Mouse (Mus musculus): ENCODE results near the gene Inf2.

Inf2 gene

DNA sequence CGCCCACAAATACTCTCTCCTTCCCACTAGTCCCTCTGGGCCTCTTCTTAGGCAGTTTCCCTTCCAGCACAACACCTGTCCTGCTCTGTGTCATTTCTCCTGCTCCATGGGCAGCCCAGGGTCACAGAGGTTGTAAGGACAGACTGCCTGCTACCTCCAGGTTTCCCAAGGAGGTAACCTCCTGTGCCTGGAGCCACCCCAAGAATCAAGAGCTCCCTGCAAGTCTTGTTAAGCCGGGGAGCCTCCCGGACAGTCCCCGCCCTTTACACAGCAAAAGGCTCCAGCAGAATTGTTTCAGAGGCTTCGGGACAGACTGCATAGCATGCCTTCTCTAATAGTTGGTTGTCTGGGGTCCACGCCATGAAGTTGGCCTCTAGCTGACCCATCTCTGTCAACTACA, 37.9 kb downstream of the Inf2 start:
- DNase-seq (ENCODE audit: low spot score in 2 of 2) = no peak

GRCm38 (mm10) chr12:112627097-112627881, 38.7 kb downstream of the Inf2 start:
- no peak for DNase-seq (ENCODE audit: low spot score in 2 of 2)

DNA sequence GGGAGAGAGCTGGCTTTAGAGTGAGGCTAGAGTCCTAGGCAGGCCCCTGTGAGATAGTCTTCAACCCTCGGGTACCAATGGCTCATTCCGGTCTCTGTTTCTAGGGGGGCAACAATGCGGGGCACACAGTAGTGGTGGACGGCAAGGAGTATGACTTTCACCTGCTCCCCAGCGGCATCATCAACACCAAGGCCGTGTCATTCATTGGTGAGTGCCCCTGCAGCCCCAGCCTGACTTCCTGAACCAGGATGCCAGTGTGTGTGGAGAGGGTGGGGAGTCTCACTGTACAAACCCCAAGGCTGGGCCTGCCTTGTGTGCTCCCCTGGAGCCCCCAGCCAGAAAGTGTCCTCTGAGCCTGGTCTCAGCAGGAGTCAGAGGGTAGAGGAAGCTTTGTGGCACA, 39.6 kb downstream of the Inf2 start:
- DNase-seq (ENCODE audit: low spot score in 2 of 2) = no peak

DNA sequence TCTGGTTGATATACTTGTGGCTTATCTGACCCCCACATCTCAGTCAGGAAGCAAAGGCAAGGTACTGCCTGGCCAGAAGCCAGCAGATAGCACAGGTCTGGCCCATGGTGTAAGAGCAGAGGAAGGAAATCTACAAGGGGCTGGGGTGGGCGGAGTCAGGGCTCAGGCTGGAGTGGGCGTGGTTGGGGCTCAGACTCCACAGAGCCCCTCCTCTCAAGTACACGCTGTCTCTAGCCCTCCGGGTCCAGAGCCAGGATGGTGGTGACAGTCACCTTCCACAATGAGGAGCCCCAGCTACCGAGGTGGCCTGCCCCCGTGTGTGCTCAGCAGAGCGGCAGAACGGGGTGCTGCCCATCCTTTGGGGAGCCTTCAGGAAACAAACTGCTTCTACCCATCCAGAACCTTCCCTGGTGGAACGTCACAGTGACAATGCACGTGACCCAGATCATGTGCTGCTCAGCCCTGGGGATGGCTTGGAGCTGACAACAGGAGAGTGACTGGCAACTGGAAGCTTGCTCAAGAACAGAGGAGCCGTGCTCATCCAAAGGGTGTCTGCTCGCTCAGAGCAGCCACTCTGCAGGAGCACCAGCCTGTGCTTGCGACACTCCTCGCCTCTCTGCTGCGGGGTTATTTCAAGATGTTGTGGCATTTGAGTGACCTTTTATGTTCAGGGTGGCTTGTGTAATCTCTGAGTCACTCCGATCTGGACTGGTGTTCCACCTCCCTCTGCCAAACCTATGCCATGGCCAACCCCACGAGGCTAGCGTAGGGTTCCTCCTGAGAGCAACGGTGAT, 40.5 kb downstream of the Inf2 start:
- DNase-seq (ENCODE audit: low spot score in 2 of 2) = peak; percentile 65 to 73

- DNase-seq (ENCODE audit: low spot score in 2 of 2) = no peak
Observed at GRCm38 (mm10) chr12:112630029-112630428, 41.4 kb downstream of the Inf2 start.

GRCm38 (mm10) chr12:112630796-112631195, 42.2 kb downstream of the Inf2 start:
- no peak for DNase-seq (ENCODE audit: low spot score in 2 of 2)

GRCm38 (mm10) chr12:112631472-112631871, 42.9 kb downstream of the Inf2 start:
- no peak for DNase-seq (ENCODE audit: low spot score in 2 of 2)

DNA sequence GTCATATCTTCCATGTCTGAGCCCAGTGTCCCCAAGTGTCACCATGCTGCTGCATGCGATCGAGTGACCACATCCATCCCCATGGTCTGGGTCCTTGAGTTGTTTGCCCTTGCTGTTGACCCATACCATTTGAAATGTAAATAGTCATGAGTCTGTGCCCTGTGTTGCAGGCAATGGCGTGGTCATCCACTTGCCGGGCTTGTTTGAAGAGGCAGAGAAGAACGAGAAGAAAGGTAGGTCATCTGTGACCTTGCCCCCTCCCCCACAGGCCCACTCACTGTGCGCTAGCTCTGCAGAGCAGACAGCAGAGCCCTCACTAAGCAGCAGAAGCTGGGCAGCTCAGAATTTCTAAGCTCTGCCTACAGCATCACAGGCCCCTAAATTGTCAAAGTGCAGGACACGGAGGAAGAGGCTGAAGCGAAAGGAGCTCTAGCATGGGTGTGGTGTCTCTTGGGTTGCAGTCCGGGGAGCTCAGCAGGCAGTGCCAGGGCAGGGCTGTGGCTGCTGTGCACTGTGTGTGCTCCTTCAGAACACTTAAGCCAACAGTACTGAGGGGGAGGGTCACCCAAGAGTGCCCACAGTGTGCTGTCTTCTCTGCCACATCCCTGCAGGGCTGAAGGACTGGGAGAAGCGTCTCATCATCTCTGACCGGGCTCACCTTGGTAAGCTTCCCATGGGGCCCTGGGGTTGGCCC, 43.6 kb downstream of the Inf2 start:
- DNase-seq (ENCODE audit: low spot score in 2 of 2) = peak; percentile 33 to 38

DNA sequence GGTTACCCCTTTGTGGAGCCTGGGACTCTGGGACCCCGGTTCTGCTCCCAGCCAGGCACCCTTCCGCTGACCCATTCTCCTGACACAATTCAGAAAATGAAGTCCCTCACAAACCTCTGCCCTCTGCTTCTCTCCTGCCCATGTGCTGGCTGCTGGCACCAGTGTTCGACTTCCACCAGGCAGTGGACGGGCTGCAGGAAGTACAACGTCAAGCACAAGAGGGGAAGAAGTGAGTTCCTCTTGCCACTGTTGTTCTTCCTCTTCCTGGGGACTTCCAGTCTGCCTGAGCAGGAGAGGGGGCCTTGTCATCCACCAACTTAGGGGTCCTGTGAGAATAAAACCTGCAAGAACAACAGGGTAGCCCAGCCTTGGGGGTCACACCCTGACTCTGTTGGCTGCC, 44.3 kb downstream of the Inf2 start:
- peak; percentile 73 to 74 for DNase-seq (ENCODE audit: low spot score in 2 of 2)

DNA sequence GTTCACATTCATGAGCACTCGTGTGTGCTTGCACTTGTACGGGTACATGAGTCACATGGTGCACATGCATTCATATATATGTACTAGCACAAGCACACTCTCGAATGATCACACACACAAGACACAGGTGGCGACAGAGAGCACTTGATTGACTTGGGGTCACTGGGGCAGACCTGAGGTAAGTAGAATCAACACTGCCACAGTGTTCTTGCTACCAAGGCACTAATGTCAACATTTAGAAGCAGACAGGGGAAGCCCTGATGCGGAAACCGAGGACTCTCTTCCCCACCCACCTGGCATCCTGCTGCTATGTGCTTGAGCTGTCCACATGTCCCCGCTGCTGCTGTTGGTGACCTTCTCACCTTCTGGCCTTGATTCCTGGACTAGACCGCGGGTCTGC, 45.1 kb downstream of the Inf2 start:
- peak; percentile 51 to 61 for DNase-seq (ENCODE audit: low spot score in 2 of 2)

GRCm38 (mm10) chr12:112639526-112639925, 50.9 kb downstream of the Inf2 start:
- DNase-seq (ENCODE audit: low spot score in 2 of 2) = no peak

- DNase-seq (ENCODE audit: low spot score in 2 of 2) = no peak
Observed at GRCm38 (mm10) chr12:112643126-112643525, 54.5 kb downstream of the Inf2 start.

- peak; percentile 99 for DNase-seq (ENCODE audit: low spot score in 2 of 2)
Observed at GRCm38 (mm10) chr12:112644180-112644854, 55.7 kb downstream of the Inf2 start, which contains the start of gene Siva1. Gene Siva1, plus strand, starts transcription at chr12:112644679.

DNA sequence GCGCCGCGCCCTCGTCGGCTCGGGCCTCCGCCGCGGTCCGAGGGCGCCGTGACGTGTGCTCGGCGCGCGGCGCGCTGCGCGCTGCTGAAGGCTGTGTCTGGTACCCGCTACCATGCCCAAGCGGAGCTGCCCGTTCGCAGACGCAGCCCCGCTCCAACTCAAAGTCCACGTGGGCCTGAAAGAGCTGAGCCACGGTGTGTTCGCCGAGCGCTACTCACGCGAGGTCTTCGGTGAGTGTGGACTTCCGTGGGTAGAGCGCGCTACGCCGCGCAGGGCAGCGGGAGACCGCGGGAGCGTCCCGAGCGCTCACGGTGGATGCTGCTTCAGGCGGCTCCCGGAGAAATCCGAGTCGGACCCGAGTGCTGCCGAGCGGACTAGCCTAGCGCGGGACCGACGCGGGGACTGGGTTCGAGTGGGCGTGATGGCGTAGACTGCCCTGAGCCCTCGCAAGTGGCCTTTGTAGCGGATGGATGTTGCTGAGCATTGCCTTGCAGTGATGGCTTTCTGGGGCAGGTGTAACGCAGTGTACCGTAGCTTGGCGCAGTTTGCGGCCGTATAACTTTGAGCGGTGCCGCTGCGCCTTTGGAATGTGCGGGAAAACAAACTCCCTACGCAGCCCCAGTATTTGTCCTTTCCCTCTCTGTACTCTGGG, 56.4 kb downstream of the Inf2 start:
- DNase-seq (ENCODE audit: low spot score in 2 of 2) = no peak

GRCm38 (mm10) chr12:112646139-112646538, 57.6 kb downstream of the Inf2 start:
- no peak for DNase-seq (ENCODE audit: low spot score in 2 of 2)

DNA sequence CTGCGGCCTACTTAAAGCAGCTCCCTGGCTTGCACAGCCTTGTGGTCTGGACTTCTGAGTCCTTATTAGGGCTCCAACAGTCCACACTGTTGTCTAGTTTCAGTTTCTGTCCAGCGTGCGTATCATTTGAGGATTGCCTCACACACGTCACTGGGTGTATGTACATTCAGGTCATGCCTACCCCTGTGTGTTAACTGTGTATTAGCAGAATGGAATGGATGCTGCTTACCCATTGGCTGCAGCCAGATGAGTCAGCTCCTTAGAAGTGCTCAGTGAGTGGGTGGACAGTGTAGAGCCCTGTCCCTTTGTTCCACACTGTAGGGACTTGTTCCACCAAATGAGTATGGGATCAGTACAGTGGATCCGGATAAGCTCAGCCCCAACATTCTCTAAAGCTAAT, 59.5 kb downstream of the Inf2 start:
- DNase-seq (ENCODE audit: low spot score in 2 of 2) = no peak

DNA sequence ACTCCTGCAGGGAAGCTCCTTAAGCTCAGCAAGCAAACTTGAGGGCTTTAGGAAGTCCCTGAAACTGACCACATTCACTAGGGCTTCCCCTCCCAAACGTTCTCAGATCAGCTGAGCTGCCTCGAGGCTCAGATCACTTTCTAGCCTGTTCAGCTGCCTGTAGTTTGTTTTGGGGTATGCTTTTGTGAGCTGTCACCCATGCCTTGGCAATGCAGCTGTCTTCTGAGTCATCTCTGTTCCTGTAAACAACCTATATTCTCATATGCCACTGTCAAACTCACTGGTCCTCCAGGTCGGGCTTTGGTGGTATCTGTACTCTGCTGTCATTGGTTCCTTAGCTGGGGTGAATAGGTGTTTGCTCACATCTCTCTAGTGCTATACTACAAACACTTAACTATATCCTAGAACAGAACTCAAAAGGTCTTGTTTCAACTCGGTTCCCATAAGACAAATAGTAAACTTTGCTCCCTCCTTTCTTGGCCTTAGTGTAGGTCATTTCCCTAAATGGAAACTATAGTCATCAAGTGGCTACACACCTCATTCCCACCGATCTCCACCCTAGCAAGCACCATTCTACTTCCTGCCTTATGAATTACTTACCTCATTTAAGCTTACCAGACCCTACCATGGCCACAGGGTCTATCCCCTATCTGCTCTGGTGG, 63.3 kb downstream of the Inf2 start:
- no peak for DNase-seq (ENCODE audit: low spot score in 2 of 2)

DNA sequence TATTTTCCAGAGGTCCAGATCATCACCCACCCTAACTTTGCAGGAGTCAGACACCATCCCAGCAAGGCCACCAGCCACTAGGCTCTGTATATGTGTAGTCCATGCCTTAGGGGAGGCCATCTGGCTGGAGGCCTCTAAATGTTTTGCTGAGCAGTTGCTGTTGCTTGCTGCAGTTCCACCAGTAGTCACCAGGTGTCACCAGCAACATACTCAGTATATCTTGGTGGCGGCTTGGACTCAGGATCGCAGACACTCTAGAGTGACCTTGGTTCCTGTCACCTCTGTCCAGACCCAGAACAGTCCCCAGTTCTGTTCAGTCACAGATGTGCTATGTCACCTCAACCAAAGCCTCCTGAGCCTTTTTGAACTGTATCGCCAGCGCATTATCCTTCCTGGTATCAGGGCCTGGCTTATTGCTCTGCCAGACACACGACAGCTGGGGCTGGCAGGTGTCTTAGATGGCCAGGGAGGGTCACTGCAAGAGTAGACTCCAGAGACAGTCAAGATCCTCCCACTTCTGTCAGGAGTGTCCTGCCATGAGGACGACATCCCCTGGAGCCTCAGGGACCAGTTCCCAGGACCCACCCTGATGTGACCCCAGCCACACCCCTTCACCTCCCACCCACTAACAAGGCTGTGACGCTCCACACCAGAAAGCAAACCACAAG, 64.7 kb downstream of the Inf2 start:
- DNase-seq (ENCODE audit: low spot score in 2 of 2) = peak; percentile 72 to 80

DNA sequence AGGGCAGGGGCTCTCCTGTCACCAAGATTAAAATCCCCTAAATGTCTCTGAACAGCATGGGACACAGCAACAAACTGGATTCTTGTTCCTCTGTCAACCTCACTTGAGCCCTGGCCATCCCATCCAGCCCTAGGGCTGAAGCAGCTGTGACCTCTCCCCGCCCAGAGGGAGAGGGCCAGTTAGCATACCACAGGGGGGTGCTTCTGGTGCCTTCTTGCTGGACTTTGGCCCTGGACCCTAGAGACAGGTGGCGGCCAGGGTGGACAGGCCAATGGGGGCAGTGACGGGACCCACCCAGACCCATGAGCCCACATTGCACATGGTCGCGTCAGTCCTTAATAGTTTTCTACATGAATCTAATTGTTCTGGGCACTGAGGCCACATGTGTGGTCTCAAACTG, 65.5 kb downstream of the Inf2 start:
- no peak for DNase-seq (ENCODE audit: low spot score in 2 of 2)

DNA sequence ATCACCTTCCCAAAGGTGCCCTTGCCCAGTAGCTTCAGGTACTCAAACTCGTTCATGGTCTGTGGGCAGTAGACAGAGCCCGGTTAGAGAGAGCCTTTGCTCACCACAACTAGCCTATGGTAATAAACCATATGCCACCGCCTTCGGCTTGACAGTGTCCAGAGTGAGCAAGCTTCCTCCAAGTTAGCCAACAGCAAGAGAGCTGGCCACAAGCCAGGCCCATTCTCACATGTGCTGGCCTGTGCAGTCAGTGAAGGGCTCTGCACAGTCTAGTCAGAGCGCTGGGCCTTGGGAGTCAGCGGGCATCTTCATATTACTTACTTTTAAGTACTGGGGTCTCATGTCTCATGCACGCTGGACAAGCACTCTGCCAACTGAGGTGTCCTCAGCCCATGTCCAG, 70.0 kb downstream of the Inf2 start:
- DNase-seq (ENCODE audit: low spot score in 2 of 2) = no peak
